Mouse (Mus musculus): ENCODE data around the gene Srp9.

Srp9 gene

DNA sequence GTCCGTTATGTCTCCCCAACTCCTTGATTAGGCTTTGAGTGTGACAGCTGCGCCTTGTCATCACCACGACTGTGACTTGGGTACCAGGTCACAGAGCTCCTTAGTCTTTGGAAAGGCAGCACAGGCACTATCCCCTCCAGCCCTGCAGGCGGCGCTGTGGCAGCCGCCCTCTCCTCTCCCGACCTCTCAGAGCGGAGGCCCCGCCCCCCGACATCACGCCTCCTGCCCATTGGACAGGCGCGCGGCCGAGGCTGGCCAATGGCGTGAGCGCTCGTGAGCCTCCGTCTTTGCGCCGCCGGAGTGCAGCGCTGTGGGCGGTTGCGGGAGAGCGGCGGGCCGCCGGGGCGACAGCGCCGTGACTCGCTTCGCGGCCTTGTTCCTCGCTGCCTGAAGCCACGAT is at the start of gene Srp9:
Gene Srp9, plus strand, starts transcription at position 232 of the 400 bp plus-strand sequence.
- in situ Hi-C loops (cut with MboI; ENCODE audit: low sequenced_read_pairs) = no loop called here

DNA sequence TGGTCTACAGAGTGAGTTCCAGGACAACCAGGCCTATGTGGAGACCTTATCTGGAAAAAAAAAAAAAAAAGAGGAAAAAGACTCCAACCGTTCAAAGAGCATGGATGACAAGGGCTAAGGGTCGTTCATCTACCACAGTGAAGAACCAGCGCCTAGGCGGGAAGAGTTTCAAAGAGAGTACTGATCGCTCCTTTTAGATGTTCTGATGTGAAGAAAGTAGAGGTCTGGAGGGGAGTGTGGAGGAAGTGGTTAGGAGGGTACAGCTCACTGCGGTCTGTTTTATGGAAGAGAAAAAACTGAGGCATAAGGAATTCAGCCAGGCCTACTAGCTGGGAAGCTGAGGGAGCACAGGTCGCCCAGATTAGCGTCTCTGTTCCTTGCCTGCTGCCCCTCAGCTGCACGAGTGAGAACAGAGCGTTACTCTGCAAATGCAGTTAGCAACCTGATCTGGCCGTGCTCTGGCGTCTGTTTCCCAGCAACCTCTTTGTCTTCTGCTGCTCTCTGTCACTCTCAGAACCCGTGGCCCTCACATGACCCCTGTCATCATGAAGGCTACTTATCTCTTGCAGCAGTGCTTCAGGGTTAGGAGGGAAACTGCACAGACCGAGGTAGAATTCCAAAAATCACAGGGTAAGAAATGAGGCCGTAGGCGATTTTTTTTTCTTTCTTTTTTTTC is 42.7 kb upstream of the Srp9 start:
- in situ Hi-C loops (cut with MboI; ENCODE audit: low sequenced_read_pairs) = no loop called here

DNA sequence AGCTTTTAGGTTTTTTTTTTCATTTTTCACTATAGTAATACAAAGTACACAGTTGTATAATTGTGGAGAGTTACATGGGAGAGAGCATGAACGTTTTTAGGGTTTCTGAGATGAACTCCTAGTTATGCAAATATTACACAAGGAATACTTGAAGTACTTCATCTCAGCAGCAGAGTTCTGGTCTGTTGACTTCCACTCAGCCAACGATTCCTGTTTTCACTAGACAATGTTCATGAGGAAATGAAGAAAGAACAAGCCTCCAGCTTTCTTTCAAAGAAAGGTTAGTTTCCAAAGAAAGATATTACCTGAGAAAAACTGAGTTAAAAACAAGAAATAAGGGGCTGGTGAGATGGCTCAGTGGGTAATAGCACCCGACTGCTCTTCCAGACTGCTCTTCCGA is 41.1 kb upstream of the Srp9 start:
- in situ Hi-C loops (cut with MboI; ENCODE audit: low sequenced_read_pairs) = no loop called here

- in situ Hi-C loops (cut with MboI; ENCODE audit: low sequenced_read_pairs) = no loop called here
Observed at GRCm38 (mm10) chr1:182086759-182087158, 37.8 kb upstream of the Srp9 start.

DNA sequence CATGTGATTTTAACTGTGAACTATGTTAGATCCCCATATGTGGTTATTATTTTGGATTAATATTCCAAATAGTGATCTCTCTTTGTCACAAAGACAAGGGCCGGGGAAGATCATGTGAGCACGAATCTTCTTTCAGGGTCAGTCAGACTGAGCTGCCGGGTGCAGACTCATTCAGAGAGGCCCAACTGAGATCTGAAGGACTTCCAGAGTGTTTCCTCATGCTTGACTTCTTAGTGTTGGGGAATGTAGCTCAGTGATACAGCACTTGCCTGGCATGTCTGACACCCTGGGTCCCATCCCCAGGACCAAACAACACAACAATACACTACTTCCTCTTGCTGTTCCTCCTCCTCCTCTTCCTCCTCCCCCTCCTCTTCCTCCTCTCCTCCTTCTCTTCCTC is 37.2 kb upstream of the Srp9 start:
- in situ Hi-C loops (cut with MboI; ENCODE audit: low sequenced_read_pairs) = no loop called here

GRCm38 (mm10) chr1:182087753-182088633 is 36.5 kb upstream of the Srp9 start:
- in situ Hi-C loops (cut with MboI; ENCODE audit: low sequenced_read_pairs) = no loop called here

- in situ Hi-C loops (cut with MboI; ENCODE audit: low sequenced_read_pairs) = no loop called here
Observed at GRCm38 (mm10) chr1:182088844-182089418, 35.6 kb upstream of the Srp9 start.

- in situ Hi-C loops (cut with MboI; ENCODE audit: low sequenced_read_pairs) = no loop called here
Observed at GRCm38 (mm10) chr1:182089600-182090297, 34.8 kb upstream of the Srp9 start.

DNA sequence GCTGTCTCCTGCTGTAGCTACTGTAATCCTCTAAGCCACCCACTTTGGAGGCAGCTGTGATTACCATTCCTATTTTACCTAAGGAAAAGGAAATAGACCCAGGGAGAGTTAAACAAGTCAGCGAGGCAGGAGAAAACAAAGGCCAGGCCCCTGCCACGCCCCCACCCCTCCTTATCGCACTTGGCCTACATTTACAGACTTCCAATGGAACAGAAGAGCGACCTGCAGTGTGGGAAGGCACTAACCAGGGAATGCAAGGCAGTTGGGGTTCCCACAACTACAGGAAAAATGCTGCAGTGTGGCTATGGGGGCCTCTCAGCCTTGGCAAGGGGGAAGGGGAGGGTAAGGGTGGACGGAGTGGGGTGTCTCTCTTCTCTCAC is 34.2 kb upstream of the Srp9 start:
- in situ Hi-C loops (cut with MboI; ENCODE audit: low sequenced_read_pairs) = no loop called here

- in situ Hi-C loops (cut with MboI; ENCODE audit: low sequenced_read_pairs) = no loop called here
Observed at GRCm38 (mm10) chr1:182091261-182091660, 33.3 kb upstream of the Srp9 start.

DNA sequence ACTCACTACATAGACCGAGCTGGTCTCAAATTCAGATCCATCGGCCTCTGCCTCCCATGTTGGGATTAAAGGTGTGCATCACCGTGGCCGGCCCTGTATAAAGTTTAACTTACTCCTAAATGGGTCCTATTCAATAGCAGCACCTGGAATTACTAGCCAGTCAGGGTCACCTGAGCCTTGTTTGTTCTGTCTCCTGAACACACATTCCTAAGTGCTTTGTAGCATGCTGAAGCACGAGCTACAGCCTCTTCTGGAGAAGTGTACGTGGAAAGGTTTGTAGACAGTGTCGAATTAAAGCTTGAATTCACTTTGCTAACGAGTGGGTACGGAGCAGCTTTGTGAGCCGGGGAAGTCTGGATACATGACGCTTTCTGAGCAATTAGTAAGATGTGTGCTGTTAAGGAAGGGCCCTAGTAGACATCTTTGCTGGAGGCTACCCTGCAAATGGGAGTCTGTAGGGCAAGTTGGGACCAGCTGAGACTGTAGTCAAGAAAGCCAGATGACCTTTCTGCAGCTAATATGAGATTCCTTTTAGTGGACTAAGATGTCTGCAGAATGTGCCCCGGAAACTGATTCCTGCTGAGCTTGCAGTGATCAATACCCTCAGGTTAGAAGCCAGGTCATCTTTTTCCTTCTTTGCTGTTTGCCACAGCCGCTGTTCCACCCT is 32.7 kb upstream of the Srp9 start:
- in situ Hi-C loops (cut with MboI; ENCODE audit: low sequenced_read_pairs) = no loop called here

DNA sequence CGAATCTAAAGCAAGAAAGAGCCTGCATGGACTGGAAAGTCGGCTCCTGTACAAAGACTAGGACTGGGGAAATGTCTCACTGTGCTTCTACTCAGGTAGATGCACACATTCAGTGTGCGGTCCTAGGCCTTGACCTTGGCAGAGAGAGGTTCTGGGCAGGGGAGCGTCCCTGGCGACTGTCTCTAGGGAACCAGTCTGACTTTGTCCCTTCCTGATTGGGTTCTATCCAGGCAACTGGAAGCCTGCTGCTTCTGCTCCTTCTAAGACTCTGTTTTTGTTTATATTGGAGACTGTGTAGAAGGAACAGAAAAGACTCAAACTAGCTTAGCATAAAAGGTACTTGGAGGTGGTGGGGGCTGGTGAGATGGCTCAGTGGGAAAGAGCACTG is 32.1 kb upstream of the Srp9 start:
- in situ Hi-C loops (cut with MboI; ENCODE audit: low sequenced_read_pairs) = no loop called here

DNA sequence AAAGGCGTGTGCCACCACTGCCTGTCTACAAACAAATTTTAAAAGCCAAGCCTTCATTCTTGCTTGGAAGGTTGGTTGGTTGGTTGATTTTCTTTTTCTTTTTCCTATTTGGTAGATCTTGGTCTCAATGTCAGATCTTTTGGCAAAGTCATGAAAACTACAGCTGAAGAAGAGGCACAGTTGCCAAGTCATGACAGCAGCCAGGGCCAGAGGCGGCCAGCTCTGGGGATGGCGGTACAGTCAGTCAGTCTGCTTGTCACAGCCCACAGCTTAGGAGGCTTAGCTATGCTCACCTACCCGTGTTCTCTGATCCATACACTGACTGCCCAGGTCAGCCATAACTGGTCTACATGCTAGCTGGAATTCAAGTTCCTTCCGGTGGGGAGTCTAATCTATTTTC is 31.1 kb upstream of the Srp9 start:
- in situ Hi-C loops (cut with MboI; ENCODE audit: low sequenced_read_pairs) = no loop called here

GRCm38 (mm10) chr1:182094473-182095136 is 29.9 kb upstream of the Srp9 start:
- in situ Hi-C loops (cut with MboI; ENCODE audit: low sequenced_read_pairs) = no loop called here

DNA sequence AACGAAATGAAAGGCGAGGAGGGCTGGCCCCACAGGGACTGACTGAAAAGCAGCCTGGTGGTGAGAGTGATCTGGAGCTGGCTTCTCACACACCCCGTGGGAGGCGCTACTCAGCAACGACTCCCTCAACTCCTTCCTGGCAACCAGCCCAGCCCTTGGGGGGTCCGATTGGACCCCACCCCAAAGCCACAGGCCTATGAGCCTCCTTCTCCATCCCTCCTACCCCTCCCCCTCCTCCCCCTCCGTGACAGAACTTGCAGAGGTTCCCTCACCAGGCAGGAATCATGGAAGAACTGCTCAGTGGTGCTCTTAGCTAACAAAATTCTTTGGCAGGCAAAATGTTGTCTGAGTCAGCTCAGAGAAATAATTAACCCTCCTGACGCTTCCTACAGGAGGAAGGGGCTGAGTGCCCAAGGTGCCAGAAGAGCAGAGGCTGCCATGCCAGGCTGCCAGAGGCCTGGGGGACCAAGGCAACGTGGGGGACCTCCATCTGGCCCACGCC is 29.2 kb upstream of the Srp9 start:
- in situ Hi-C loops (cut with MboI; ENCODE audit: low sequenced_read_pairs) = no loop called here

GRCm38 (mm10) chr1:182096707-182097106 is 27.8 kb upstream of the Srp9 start:
- in situ Hi-C loops (cut with MboI; ENCODE audit: low sequenced_read_pairs) = no loop called here

DNA sequence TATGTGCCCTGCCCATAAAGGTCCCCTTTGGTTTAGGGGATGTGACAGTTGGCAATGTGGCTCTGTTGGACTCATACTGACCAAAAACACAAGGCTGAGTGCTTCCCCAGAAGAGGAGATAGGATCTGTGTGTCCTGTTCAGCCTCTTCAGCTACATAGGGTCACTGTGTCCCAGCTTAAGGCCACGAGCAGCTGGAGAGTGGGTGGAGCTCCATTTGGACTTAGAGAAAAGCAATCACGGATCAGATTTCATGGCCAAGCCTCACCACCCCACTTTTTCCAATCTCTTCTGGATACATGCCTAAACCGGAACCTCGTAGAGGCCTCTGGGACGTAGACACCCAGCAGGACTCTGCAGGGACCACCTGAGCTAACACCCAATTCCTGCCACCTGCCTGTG is 25.5 kb upstream of the Srp9 start:
- in situ Hi-C loops (cut with MboI; ENCODE audit: low sequenced_read_pairs) = no loop called here

GRCm38 (mm10) chr1:182100403-182100802 is 24.1 kb upstream of the Srp9 start:
- in situ Hi-C loops (cut with MboI; ENCODE audit: low sequenced_read_pairs) = no loop called here

- in situ Hi-C loops (cut with MboI; ENCODE audit: low sequenced_read_pairs) = no loop called here
Observed at GRCm38 (mm10) chr1:182101468-182101867, 23.1 kb upstream of the Srp9 start.

GRCm38 (mm10) chr1:182102706-182103105 is 21.8 kb upstream of the Srp9 start:
- in situ Hi-C loops (cut with MboI; ENCODE audit: low sequenced_read_pairs) = no loop called here
